Mouse (Mus musculus) CH12F3 (cell line): ENCODE results near the gene Supt3.

Experiments
- in situ Hi-C: fragments of 300-500 bp; cut with MboI; formaldehyde crosslinking; loops from 2 replicates; pipeline ENCODE4 v1.14.3; 2020; ENCODE audit warnings: low sequenced_read_pairs

The Supt3 gene

DNA sequence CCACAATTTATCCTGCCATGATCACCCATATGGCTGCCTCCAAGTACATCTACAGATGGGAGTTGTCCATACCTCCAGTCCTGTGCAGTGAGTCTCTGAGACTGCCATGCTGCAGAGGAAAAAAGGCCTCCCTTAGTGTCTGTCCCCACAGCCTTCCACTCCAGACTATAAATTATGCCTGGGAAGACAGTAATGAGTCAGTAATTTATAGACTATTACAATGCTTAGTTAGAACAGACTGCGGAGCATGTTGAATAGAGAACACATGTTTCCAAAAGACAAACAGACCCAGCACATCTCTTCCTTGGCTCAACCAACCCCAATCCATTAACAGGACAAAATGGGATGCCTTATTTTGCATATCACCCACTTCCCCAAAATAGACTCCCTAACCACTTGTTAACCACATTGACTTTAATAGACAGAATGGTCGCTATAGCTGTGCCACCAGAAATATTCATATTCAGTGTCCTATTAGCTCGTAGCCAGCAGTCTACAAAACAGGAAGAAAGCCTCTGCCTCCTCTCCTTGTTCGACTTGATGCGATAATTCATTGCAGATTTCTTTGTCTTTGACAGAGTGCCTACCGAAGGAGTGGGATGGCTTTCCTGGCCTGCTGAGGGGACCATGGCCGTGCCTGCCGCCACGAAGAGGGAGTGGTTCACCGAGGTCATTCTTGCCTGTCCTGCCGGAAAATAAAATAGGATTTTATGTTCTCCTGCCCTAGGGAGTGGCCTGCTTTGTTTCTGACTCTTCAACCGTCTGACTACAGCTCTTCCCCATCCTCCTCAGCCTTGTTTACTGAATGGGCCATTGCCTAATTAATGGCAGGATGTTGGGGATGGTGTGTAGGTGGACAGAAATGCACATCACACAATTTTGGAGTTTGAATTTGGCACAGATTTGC is 341.9 kb downstream of the Supt3 start:
- in situ Hi-C loops: no loop called here

DNA sequence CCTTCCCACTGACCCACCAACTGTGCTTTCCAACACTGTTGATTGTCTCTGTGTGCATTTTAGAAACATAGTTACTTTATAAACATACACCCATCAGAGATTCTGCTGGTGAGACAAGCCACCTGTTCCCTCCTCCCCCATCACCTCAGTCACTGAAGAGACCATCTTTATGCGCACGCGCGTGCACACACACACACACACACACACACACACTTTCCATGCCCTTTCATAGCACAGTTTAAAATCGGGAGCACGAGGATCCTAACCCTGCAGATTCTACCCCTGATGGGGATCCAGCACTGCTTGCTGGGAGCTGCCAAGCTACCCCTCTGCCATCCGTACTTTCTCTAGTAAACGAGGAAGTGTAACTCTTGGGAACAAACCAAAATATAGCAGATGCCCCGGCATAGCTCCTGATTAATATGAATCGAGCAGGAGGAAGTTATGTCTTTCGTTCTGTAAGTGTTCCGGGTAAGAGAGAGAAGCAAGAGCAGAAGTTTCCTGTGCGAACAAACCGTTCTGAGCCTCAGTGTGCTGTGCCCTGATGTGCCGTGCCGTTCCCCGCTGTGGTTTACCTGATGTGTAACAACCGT is 342.8 kb downstream of the Supt3 start:
- in situ Hi-C loops: no loop called here

DNA sequence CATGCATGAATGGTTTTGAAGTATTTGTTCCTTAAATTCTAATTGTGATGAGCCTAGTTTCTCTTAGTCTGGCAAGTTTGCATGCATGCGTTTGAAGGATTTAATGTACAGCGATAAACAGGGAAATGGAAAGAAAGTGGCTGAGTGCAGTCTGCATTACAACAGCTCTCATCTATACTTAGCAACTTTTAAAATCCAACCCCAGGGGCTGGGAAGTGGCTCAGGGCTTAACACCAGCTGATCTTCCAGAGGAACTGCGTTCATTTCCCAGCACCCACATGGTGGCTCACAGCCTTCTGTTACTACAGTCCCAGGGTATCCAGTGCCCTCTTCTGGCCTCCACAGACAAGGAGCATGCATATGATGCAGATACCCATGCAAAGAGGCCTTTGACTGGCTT is 346.9 kb downstream of the Supt3 start:
- in situ Hi-C loops: no loop called here

DNA sequence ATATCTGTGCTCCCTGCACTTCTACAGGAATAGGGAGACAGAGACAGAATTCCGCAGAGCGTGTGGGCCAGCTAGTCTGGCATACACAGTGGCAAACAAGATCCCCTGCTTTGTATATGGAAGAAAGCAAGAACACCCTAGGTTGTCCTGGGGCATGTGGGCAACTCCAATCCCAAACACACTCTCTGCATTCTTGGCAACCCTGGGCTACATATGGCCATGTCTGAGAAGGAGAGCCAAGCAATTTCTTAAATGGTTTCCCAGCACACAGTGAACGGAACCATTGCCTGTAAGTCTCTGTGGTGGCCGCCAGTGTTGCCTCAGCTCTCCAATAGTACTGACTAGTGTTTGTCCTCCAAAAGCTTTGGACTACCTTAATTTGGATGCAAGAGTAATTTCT is 351.7 kb downstream of the Supt3 start:
- in situ Hi-C loops: no loop called here

DNA sequence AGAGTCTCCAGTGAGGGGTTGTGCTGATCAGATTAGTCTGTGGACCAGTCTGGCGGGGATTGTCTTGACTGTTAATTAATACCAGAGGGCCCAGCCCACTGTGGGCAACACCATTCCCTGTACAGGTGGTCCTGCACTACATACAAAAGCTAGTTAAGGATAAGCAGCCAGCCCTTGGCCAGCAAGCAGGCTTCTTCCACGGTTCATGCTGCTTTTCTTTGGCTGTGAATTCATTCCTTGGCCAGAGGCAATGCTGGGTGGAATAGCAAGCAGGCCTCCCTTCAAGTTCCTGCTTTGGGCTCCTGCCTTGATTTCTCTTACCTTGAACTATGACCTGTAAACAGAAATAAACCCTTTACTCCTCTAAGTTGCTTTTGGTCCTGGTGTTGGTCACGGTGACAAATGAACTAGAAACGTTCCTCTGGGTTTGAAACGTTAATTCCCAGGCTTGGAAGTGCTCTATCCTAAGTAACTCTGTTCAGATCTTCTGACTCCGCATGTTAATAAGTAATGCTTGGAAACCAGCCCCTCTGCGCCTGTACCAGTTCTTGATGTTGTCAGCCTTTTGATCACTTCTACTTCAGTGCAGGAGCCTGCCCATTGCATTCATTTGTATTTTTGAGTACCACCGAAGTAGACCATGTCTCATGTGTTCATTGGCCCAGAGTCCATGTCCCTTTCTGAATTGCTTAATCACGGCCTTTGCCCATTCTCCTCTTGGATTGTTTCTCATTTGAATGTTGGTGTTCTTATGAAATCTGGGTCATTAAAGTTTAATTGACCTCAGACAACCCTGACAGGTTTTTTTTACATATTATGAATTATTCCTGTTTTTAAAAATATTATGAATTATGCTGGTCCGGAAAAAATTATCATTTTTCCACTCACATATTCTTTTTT is 356.8 kb downstream of the Supt3 start:
- in situ Hi-C loops: no loop called here

DNA sequence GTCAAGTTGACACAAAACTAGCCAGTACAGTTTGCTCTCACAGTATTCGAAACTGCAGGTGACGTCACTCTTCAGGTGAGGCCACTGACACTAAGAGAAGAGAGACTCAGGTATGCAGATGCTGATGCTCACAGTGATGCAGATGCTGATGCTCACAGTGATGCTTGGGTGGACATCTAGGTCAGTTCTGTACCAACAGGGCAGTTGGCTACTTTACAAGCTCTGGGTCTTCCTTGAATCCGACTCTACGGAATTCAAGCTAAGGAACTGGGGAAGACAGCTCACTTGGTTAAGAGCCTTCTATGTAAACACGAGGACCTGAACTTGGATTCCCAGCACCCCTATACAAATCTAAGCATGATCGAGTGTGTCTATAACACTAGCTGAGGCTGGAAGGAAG is 359.5 kb downstream of the Supt3 start:
- in situ Hi-C loops: no loop called here

DNA sequence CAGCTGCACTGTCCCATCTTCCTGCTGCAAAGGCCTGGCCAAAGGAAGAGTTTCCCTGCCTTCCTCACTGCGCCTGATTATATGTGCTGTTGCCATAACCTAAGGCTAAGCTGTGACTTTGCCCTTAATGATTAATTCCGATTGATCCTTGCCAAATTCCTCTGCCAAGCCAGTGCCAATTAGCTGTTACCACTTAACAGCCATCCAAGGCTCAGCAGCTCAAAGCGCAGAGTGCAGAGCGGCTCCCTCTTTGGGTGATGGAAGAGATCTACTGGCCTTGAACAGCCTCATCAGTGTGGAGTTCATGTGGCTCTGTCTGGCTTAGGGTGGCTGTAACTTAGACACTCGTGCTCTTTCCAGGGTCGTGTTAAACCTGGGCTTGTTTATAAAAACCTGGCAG is 366.1 kb downstream of the Supt3 start:
- in situ Hi-C loops: no loop called here

DNA sequence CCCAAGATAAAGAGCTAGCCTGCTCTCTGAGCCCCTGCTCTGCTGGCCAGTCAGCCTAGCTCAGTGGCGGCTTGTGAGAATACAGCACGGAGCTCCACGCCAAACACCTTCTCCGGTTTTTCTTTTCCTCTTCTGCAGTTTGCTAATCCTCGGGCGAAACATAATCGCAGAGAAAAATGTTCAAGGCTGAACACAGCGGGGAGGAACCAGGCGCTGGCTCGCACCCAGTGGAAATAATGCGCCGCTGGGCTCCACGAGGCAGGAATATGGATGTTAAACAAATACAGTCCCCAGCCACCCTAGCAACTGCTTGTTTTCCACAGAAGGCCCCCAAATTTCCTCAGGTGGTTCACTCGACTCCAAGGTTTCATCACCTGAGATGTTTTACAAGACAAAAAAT is 367.7 kb downstream of the Supt3 start:
- in situ Hi-C loops: no loop called here

DNA sequence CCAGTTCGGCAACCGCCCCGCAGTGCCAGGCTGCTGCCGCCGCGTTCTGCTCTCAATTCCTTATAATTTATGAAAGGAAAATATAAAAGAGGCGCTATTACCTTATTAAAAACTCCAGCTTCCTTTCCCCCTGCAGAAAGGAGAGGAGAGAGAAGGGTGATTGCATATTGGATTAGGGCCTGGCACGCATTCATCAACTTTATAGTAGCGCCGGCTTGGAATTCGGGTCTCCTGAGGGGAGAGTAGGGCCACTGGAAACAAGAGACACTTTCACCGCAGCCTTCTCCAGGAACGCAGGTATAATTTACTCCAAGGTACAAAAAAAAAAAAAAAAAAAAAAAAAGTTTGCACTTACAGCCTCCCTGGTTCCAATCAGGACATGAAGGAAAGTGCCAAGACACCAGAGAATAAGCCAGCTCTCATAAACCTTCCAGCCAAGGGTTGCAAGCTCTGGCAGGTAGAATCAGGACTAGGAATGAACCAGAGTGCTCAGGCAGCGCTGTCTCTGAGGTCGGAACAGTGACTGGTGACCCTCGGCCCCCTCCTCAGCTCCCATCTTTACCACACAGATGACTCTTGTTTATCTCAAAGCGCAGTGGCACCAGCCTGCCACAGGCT is 374.5 kb downstream of the Supt3 start:
- in situ Hi-C loops: no loop called here

DNA sequence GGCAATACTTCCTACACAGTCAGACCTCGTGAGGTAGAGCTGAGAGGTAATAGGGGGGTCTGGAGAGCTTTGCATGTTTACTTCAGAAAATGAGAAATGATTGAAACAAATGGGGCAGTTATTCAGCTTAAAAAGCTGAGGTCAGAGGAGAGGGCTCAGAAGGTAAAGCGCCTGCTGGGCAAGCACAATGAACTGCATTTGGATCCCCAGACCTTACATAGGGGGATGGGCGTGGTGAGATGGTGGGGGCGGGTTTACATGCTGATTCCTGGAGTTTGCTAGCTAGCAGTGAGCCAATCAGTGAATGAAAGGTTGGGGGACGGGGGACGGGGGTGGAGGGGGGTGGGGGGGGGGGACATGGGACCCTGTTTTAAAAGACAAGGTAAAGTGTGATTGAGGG is 376.8 kb downstream of the Supt3 start:
- in situ Hi-C loops: no loop called here

DNA sequence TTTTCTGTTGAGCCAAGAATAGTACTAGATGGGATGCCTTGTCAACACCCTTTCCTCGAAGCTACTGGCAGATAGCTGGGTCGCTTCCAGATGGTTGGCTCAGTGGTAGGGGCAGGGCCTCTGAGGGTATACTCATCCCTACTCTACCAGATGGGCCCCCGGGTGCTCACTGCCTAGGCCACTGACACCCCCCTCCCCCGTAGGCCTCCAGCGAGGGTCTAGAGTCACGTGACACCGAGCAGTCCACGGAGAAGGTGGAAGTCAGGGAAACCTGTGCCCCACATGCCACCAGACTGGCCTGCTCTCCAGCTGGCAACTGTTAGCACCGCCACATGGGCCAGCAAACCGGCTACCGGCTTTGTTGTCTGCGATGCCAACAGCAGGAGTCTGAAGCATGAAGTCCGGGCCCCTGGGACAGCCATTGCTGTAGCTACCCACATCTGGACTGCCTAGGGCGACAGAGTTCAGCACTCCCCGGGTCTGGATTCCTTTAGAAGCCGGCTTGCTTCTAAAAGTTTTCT is 381.3 kb downstream of the Supt3 start:
- in situ Hi-C loops: no loop called here

DNA sequence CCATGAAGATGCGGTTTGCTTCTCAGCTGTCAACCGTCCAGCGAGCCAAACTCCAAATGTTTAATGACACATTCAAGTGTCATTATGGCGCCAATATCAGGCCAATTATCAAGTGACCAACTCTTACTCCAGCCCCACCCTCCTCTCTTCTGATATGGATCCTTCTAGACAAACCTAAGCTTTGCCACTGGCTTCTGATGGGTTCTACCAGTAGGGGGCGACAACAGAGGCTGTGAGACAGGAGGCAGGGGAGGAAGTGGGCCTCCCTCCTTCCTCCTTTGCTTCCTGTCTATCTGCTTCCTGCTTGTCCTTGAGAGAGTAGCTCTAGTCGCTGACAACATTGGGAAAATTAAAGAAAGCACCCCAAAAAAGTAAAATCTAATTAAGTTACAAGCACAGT is 383.7 kb downstream of the Supt3 start:
- in situ Hi-C loops: no loop called here

DNA sequence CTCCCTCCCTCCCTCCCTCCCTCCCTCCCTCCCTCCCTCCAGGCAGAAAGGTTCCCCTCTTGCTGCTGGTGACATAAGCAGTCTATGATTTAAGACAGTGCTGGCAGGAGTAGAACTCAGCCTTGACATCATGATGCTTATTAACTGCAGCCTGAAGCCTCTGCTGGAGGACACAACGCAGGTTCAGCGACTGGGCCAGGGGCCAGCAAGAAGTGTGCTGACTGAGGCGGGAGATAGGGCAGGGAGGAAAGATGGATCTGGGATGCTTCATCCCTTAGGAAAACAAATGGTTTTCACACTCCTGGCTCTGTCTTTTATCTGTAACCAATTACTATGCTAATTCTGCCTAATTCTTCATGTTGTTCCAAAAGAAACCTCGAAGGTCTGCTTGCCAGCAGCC is 388.8 kb downstream of the Supt3 start:
- in situ Hi-C loops: no loop called here
